Mouse (Mus musculus): Measurements from ENCODE around the gene Stmn1. TPM values are rescaled to one million over a fixed set of nuclear protein-coding genes. Genes with fewer than 3 reads are reported as not detected.
A peak's percentile ranks its signal among the peaks of the same experiment; 100 is the strongest.

Stmn1 gene
- polyA plus RNA-seq, 1 experiment from 2014 or later = 360 TPM

DNA sequence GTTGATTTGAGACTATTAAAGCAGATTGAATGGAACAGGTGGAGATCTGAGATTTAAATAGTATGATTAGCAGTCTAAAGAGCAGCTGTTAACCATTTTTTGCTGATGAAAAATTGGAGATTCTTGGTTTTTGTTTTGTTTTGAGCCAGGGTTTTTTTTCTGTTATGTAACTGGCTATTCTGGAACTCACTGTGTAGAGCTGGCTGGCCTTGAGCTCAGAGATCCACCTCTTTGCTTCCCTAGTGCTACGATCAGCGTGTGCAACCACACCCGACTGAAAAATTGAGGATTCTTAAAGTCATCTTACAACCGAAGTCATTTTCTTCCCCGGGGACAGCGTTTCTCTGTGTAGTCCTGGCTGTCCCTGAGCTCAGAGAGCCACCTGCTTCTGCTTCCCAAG lies 43.6 kb downstream of the Stmn1 start:
- Histone ChIP-seq H3K4me3 (ENCODE audit: low read depth, low read length) (peak overlapping the region; percentile 84), H3K4me2 (ENCODE audit: low read depth, low read length) (peak overlapping the region; percentile 98), H3K36me3 (ENCODE audit: control insufficient read depth, insufficient read depth) (peaks cover 8% of the 10 kb centered on the region; the same call in 1 of the 2 replicates), H3K9ac (ENCODE audit: low read depth, low read length) (peak overlapping the region; percentile 87), H3K27ac (ENCODE audit: low read length) (peak overlapping the region; percentile 88), H3K4me1 (ENCODE audit: control insufficient read depth, low read depth, low read length) (peaks cover 58% of the 10 kb centered on the region), H3K9me3 (replicated peaks; ENCODE audit: control insufficient read depth, low read length) (no peaks in the 10 kb centered on the region), H3K27me3 (ENCODE audit: control insufficient read depth, insufficient read depth, low read depth, low read length) (no peaks in the 10 kb centered on the region)
- WGBS (ENCODE audit: insufficient replicate concordance) = 19% methylated on average over 6 of the region's 6 CpGs
- no peak for ATAC-seq (ENCODE audit: low read depth)

DNA sequence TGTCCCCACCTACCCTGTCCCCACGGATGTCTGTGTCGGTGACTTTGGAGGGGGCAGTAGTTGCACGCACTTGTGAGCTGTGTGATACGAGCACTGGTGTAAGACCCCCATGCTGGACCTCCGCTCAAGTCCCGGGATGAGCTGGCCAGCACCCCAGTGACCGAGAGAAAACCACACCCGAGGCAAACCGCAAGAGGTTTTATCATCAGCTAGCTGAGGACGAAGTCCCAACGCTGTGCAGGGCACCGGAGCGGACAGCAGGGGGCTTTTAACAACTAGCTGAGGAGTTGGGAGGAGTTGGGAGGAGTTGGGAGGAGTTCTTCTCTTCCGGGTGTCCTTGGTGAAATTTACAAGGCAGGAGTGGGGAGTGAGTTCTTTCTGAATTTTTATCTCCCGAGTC lies 44.7 kb downstream of the Stmn1 start:
- WGBS (ENCODE audit: insufficient replicate concordance) = 6% methylated on average over 15 of the region's 15 CpGs
- peaks cover 5% of the 10 kb centered on the region; the same call in 1 of the 2 replicates for H3K36me3 ChIP-seq (ENCODE audit: control insufficient read depth, insufficient read depth)
- H3K9ac ChIP-seq (ENCODE audit: low read depth, low read length) = peak overlapping the region; percentile 58
- no peaks in the 10 kb centered on the region for H3K9me3 ChIP-seq (replicated peaks; ENCODE audit: control insufficient read depth, low read length)
- H3K4me3 ChIP-seq (ENCODE audit: low read depth, low read length) = peak overlapping the region; percentile 84
- H3K27ac ChIP-seq (ENCODE audit: low read length) = peak overlapping the region; percentile 80
- H3K4me2 ChIP-seq (ENCODE audit: low read depth, low read length) = peak overlapping the region; percentile 98
- H3K4me1 ChIP-seq (ENCODE audit: control insufficient read depth, low read depth, low read length) = peaks cover 54% of the 10 kb centered on the region
- H3K27me3 ChIP-seq (ENCODE audit: control insufficient read depth, insufficient read depth, low read depth, low read length) = no peaks in the 10 kb centered on the region
- peak; percentile 50 for ATAC-seq (ENCODE audit: low read depth)

DNA sequence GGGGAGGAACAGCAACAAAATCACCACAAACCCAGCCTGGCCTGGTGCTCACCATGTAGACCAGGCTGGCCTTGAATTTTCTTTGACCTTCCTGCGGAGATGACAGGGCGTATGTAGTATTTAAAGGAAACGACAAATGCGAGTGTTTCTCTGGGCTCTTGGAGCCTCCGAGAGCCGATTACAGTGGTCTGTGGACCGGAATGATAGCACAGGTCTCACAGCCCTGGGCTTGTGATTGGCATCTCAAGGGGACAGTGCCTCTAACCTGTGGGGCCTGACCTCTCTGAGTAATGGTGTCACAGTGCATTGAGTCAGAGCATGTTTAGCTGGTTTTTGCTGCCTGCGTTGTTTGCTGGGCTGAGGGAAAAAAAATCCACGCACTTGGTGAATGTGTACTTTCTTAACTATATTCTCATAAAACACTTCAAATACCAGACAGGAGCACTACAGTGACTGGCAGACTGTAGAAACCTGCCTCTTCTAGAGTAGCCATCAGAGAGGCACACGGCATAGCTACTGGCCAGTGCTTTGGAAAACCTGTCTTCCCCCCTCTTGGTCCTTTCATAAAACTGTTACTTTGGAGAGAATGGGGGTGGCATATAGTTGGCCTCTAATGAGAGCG lies 46.3 kb downstream of the Stmn1 start:
- no peaks in the 10 kb centered on the region for H3K9me3 ChIP-seq (replicated peaks; ENCODE audit: control insufficient read depth, low read length)
- H3K4me2 ChIP-seq (ENCODE audit: low read depth, low read length) = peak overlapping the region; percentile 59
- no peak for ATAC-seq (ENCODE audit: low read depth)
- 62% methylated on average over 11 of the region's 11 CpGs for WGBS (ENCODE audit: insufficient replicate concordance)
- H3K4me3 ChIP-seq (ENCODE audit: low read depth, low read length) = peak overlapping the region; percentile 26
- H3K36me3 ChIP-seq (ENCODE audit: control insufficient read depth, insufficient read depth) = peaks cover 5% of the 10 kb centered on the region; the same call in 1 of the 2 replicates
- H3K27me3 ChIP-seq (ENCODE audit: control insufficient read depth, insufficient read depth, low read depth, low read length) = no peaks in the 10 kb centered on the region
- H3K27ac ChIP-seq (ENCODE audit: low read length) = peak overlapping the region; percentile 15; the same call in 1 of the 2 replicates
- peaks cover 47% of the 10 kb centered on the region for H3K4me1 ChIP-seq (ENCODE audit: control insufficient read depth, low read depth, low read length)
- peak overlapping the region; percentile 41; the same call in 1 of the 2 replicates for H3K9ac ChIP-seq (ENCODE audit: low read depth, low read length)

DNA sequence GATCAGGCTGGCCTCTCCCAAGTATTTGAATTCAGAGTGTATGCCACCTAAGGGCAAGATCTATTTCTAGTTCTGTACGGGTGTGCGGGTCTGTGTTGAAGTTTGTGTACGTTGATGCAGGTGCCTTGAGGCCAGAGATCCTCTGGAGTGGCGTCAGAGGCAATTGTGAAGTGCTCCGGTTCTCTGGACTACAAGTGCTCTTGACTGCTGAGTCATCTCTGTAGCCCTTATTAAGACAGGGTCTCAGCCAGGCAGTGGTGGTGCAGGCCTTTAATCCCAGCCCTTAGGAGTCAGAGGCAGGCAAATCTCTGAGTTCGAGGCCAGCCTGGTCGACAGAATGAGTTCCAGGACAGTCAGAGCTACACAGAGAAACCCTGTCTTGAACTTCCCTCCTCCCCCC lies 47.5 kb downstream of the Stmn1 start:
- H3K4me1 ChIP-seq (ENCODE audit: control insufficient read depth, low read depth, low read length) = peaks cover 43% of the 10 kb centered on the region
- H3K9me3 ChIP-seq (replicated peaks; ENCODE audit: control insufficient read depth, low read length) = no peaks in the 10 kb centered on the region
- no peak overlapping the region for H3K4me3 ChIP-seq (ENCODE audit: low read depth, low read length)
- peaks cover 8% of the 10 kb centered on the region for H3K36me3 ChIP-seq (ENCODE audit: control insufficient read depth, insufficient read depth)
- 55% methylated on average over 7 of the region's 7 CpGs for WGBS (ENCODE audit: insufficient replicate concordance)
- ATAC-seq (ENCODE audit: low read depth) = no peak
- H3K4me2 ChIP-seq (ENCODE audit: low read depth, low read length) = no peak overlapping the region
- H3K27me3 ChIP-seq (ENCODE audit: control insufficient read depth, insufficient read depth, low read depth, low read length) = no peaks in the 10 kb centered on the region
- H3K9ac ChIP-seq (ENCODE audit: low read depth, low read length) = no peak overlapping the region
- no peak overlapping the region; the same call in 1 of the 2 replicates for H3K27ac ChIP-seq (ENCODE audit: low read length)

DNA sequence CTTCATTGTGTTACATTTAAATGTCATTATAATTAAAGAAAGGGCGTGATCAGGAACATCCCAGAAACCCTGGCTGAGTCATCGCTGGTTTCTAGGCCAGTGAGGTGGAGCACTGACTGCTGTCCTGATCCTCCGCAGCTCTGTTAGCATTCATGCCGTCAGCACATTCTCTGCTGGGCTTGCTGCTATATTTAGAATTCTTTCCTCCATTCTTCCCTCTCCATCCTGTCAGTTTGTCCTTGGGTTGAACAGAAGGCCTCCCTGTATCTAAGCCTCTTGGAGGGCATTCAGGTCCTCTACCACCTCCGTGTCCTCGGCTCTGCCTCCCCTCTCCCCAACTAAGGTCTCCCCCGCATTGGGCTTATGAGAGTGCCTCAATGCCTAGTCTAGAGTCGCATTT lies 48.9 kb downstream of the Stmn1 start:
- WGBS (ENCODE audit: insufficient replicate concordance) = 66% methylated on average over 8 of the region's 8 CpGs
- Histone ChIP-seq H3K4me3 (ENCODE audit: low read depth, low read length) (no peak overlapping the region), H3K27ac (ENCODE audit: low read length) (0 out of 2 replicates have a peak overlapping the region, but pooled peaks have one; percentile 2), H3K4me1 (ENCODE audit: control insufficient read depth, low read depth, low read length) (peaks cover 40% of the 10 kb centered on the region), H3K9me3 (replicated peaks; ENCODE audit: control insufficient read depth, low read length) (no peaks in the 10 kb centered on the region), H3K9ac (ENCODE audit: low read depth, low read length) (no peak overlapping the region), H3K36me3 (ENCODE audit: control insufficient read depth, insufficient read depth) (peaks cover 15% of the 10 kb centered on the region), H3K27me3 (ENCODE audit: control insufficient read depth, insufficient read depth, low read depth, low read length) (no peaks in the 10 kb centered on the region), H3K4me2 (ENCODE audit: low read depth, low read length) (no peak overlapping the region)
- ATAC-seq (ENCODE audit: low read depth) = no peak

DNA sequence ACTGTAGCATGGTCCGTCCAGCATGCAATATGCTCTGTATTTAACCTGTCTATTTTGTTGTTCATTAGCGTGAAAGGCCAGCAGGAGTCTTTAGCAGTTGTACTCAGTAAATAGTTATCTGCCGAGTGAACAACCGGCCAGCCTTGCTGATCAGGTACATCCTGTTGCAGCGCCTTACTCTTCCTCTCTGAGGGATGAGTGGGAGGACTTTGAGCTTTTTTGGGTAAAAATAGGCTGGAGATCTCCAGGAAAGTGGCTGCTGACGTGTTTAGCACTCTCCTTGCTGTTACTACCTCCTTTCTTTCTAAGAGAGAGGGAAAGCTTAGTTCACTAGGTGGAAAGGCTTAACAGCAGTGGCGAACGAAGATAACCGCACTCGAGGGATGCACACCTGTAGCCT lies 49.6 kb downstream of the Stmn1 start:
- ATAC-seq (ENCODE audit: low read depth) = no peak
- Histone ChIP-seq H3K9ac (ENCODE audit: low read depth, low read length) (no peak overlapping the region), H3K4me1 (ENCODE audit: control insufficient read depth, low read depth, low read length) (peaks cover 34% of the 10 kb centered on the region), H3K36me3 (ENCODE audit: control insufficient read depth, insufficient read depth) (peaks cover 17% of the 10 kb centered on the region), H3K4me2 (ENCODE audit: low read depth, low read length) (no peak overlapping the region), H3K27me3 (ENCODE audit: control insufficient read depth, insufficient read depth, low read depth, low read length) (no peaks in the 10 kb centered on the region), H3K9me3 (replicated peaks; ENCODE audit: control insufficient read depth, low read length) (no peaks in the 10 kb centered on the region), H3K27ac (ENCODE audit: low read length) (no peak overlapping the region), H3K4me3 (ENCODE audit: low read depth, low read length) (no peak overlapping the region)
- 65% methylated on average over 10 of the region's 10 CpGs for WGBS (ENCODE audit: insufficient replicate concordance)

DNA sequence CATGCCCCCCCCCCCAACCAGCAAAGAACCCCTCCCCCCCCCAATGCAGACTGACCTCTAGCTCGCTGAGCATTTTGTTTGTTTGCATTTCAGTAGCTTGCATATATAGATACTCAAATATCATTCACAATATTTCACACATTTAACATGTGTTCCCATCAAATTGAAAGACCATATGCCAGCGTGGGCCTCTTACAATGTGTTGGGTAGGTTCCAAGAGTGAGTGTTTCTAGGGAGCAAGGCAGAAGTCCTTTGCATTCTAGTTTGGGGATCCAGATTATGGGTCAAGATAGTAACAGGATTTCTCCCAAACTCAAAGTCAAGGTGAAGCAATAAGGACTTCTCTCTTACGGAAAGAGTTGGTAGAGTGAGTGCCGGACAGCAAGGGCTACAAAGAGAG lies 50.4 kb downstream of the Stmn1 start:
- H3K36me3 ChIP-seq (ENCODE audit: control insufficient read depth, insufficient read depth) = peaks cover 23% of the 10 kb centered on the region
- H3K9ac ChIP-seq (ENCODE audit: low read depth, low read length) = no peak overlapping the region
- H3K27me3 ChIP-seq (ENCODE audit: control insufficient read depth, insufficient read depth, low read depth, low read length) = no peaks in the 10 kb centered on the region
- H3K4me2 ChIP-seq (ENCODE audit: low read depth, low read length) = no peak overlapping the region
- H3K4me1 ChIP-seq (ENCODE audit: control insufficient read depth, low read depth, low read length) = peaks cover 29% of the 10 kb centered on the region
- H3K9me3 ChIP-seq (replicated peaks; ENCODE audit: control insufficient read depth, low read length) = no peaks in the 10 kb centered on the region
- no peak overlapping the region for H3K27ac ChIP-seq (ENCODE audit: low read length)
- WGBS (ENCODE audit: insufficient replicate concordance) = 87% methylated on average over 4 of the region's 4 CpGs
- no peak for ATAC-seq (ENCODE audit: low read depth)
- H3K4me3 ChIP-seq (ENCODE audit: low read depth, low read length) = no peak overlapping the region

DNA sequence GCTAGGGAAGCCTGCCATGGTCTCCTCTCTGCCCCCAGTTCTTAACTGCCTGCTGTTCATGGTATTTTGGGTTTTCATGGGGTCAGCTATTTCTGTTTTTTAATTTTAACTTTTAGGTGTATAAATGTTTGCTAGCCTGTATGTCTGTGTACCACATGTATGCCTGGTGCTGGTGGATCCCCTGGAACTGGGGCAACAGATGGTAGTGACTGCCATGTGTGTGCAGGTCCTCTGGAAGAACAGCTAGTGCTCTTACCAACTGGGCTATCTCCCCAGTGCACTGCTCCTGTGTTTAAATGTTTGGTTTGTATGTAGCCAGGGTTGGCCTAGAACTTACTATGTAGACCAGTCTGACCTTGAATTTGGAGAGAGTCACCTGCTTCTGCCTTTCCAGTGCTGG lies 51.2 kb downstream of the Stmn1 start:
- Histone ChIP-seq H3K36me3 (ENCODE audit: control insufficient read depth, insufficient read depth) (peaks cover 26% of the 10 kb centered on the region), H3K9me3 (replicated peaks; ENCODE audit: control insufficient read depth, low read length) (no peaks in the 10 kb centered on the region), H3K27ac (ENCODE audit: low read length) (no peak overlapping the region), H3K4me1 (ENCODE audit: control insufficient read depth, low read depth, low read length) (peaks cover 22% of the 10 kb centered on the region), H3K4me2 (ENCODE audit: low read depth, low read length) (no peak overlapping the region), H3K9ac (ENCODE audit: low read depth, low read length) (no peak overlapping the region), H3K27me3 (ENCODE audit: control insufficient read depth, insufficient read depth, low read depth, low read length) (no peaks in the 10 kb centered on the region), H3K4me3 (ENCODE audit: low read depth, low read length) (no peak overlapping the region)
- no peak for ATAC-seq (ENCODE audit: low read depth)
